Mouse (Mus musculus) small intestine, adult 2 months (tissue): Measurements from ENCODE around the gene Nfia. TPM values are rescaled to one million over a fixed set of nuclear protein-coding genes. Genes with fewer than 3 reads are reported as not detected.

Experiments used
- H3K27ac ChIP-seq: fragments of 200-500 bp; 2 replicates; pipeline ENCODE4 v1.5.1; 2012; ENCODE audit warnings: low read depth, low read length, control low read depth, inconsistent platforms; ENCODE audit not compliant: insufficient read depth
- H3K27me3 ChIP-seq: fragments of 200-500 bp; 2 replicates; pipeline ENCODE4 v1.6.1; 2012; ENCODE audit warnings: mild to moderate bottlenecking, moderate library complexity, low read length, inconsistent platforms; ENCODE audit not compliant: control insufficient read depth, insufficient read depth
- H3K36me3 ChIP-seq: fragments of 200-500 bp; 2 replicates; pipeline ENCODE4 v1.6.1; 2012; ENCODE audit warnings: mild to moderate bottlenecking, low read length, control low read depth, inconsistent platforms; ENCODE audit not compliant: control insufficient read depth, insufficient read depth
- H3K4me1 ChIP-seq: fragments of 200-500 bp; 2 replicates; pipeline ENCODE4 v1.6.1; 2012; ENCODE audit warnings: low read length, inconsistent platforms, mixed read lengths; ENCODE audit not compliant: control insufficient read depth, insufficient read depth, insufficient read length
- H3K4me3 ChIP-seq: fragments of 200-500 bp; 2 replicates; pipeline ENCODE4 v1.5.1; 2012; ENCODE audit warnings: low read depth, mild to moderate bottlenecking, control low read depth, inconsistent platforms, low read length, moderate library complexity
- CTCF ChIP-seq: fragments of 200-500 bp; IDR thresholded peaks from 2 replicates; pipeline ENCODE4 v1.5.1; 2012; ENCODE audit warnings: low read depth, mild to moderate bottlenecking, control low read depth, inconsistent platforms, low read length, moderate library complexity, mixed read lengths; ENCODE audit not compliant: insufficient replicate concordance, insufficient read length; ENCODE audit errors: extremely low read depth
- POLR2A ChIP-seq: fragments of 200-500 bp; IDR thresholded peaks from 2 replicates; pipeline ENCODE4 v1.6.1; 2012; ENCODE audit warnings: low read depth, mild to moderate bottlenecking, control low read depth, inconsistent platforms, low read length, moderate library complexity
- WGBS: fragments of 180-500 bp; shearing (Covaris S2); methylation state at CpG from one replicate; pipeline ENCODE4 v1.1.7; 2018; 5-methylcytosine and 5-hydroxymethylcytosine counted together
- polyA plus RNA-seq: library from polyadenylated mRNA; depleted of rRNA; stranded (reverse); fragments of >200 nt; gene quantifications from 2 replicates; pipeline ENCODE4 v1.2.3, GENCODE M21; 2012

Gene Nfia
- polyA plus RNA-seq, 1 experiment, result 16.5 TPM

DNA sequence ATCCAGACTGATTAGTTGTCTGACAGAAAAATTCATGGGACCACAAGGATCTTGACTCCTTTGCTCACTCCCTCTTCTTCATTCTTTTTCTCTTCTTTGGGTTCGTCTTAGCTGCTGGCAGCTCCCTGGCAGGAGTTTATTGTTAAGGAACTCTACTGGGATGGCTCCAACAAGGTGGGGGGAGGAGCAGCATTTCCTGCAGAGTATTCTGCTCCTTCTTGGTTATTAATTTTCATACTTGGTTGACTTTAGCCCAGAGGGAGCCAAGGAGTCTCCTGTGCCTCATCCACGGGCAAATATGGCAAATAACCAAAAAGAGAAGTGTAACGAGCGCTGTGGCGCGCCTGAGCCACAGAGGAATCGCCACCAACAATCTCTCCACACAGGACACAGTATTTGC is 190.3 kb downstream of the Nfia start:
- Histone ChIP-seq H3K36me3 (no peaks in the 10 kb centered on the region), H3K4me3 (no peak overlapping the region), H3K27ac (no peak overlapping the region), H3K27me3 (no peaks in the 10 kb centered on the region), H3K4me1 (no peaks in the 10 kb centered on the region)
- 84% methylated on average over 7 of the region's 7 CpGs for WGBS
- TF ChIP-seq POLR2A (no peak), CTCF (no peak)

GRCm38 (mm10) chr4:97963951-97964350 is 191.4 kb downstream of the Nfia start:
- WGBS, result 55% methylated on average over 1 of the region's 1 CpGs
- no peaks in the 10 kb centered on the region for H3K36me3 ChIP-seq
- H3K4me3 ChIP-seq, result no peak overlapping the region
- H3K27me3 ChIP-seq, result no peaks in the 10 kb centered on the region
- H3K4me1 ChIP-seq, result no peaks in the 10 kb centered on the region
- H3K27ac ChIP-seq, result no peak overlapping the region
- TF ChIP-seq CTCF (no peak), POLR2A (no peak)

DNA sequence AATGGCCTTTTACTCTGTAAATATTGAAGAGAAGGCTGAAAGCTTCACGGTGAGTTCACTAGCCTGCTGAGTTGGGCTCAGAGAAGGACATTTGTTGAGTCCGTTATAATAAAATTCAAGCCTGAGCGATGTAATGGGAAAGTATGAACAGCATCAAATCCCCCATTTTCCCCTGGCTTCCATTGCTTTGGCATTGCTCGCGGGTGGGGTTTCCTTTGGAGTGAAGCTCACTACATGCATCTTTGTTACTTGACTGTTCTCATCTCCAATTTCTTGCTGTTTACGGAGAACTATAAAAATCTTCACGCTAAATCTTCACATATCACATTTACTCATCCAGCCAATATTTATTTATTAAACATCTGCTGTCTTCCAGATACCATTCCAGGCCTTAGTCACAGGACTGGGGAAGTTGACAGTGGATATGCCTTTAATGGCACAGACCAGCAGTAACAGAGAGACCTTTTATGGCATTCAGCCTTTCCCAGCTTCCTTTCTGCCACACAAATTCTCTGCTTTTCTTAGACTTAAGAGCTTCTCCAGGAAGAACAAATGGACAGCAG is 196.3 kb downstream of the Nfia start:
- Histone ChIP-seq H3K4me3 (no peak overlapping the region), H3K36me3 (no peaks in the 10 kb centered on the region), H3K4me1 (no peaks in the 10 kb centered on the region), H3K27me3 (no peaks in the 10 kb centered on the region), H3K27ac (no peak overlapping the region)
- TF ChIP-seq POLR2A, result no peak
- TF ChIP-seq CTCF, result no peak
- WGBS, result 79% methylated on average over 7 of the region's 7 CpGs

DNA sequence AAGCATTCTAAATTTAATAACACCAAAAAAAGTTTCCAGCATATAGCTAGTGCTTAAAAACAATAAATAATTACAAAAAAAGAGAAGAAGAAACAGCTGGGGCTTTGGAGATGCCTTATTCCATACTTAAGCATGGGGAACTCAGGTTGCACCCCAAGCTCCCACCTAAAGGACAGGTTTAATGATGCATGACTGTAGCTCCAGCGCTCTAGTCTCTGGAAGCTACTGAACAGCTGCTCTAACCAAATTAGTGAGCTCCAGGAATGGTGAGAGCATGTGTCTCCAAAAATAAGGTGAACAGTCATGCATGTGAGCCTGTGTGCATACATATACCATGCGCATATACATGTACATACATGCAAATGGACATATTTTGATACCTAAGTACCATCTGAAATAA is 200.5 kb downstream of the Nfia start:
- H3K27me3 ChIP-seq, result no peaks in the 10 kb centered on the region
- H3K27ac ChIP-seq, result no peak overlapping the region
- WGBS, result 97% methylated on average over 2 of the region's 2 CpGs
- H3K4me3 ChIP-seq, result no peak overlapping the region
- H3K4me1 ChIP-seq, result no peaks in the 10 kb centered on the region
- TF ChIP-seq CTCF (no peak), POLR2A (no peak)
- no peaks in the 10 kb centered on the region for H3K36me3 ChIP-seq

DNA sequence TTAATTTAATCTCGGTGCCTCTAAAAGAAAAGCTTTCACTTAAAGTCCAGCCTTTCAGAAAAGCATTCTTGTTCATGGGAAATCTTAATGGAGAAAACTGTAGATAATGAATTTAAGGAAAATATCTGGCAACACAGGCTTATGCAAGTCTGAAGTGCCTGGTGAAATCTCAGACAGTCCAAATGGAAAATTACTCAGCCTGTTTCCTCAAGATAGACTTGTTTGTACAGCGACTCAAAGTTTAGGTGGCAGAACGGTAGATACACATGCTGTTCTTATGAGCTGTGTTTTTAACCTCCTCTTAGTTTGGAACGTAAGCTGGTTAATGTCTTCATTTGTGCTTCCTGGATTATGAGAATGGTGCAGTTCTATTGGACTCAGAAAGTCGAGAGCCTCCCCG is 201.5 kb downstream of the Nfia start:
- H3K4me3 ChIP-seq, result no peak overlapping the region
- no peaks in the 10 kb centered on the region for H3K4me1 ChIP-seq
- TF ChIP-seq POLR2A (no peak), CTCF (no peak)
- H3K27me3 ChIP-seq, result no peaks in the 10 kb centered on the region
- 57% methylated on average over 6 of the region's 6 CpGs for WGBS
- no peaks in the 10 kb centered on the region for H3K36me3 ChIP-seq
- no peak overlapping the region for H3K27ac ChIP-seq

DNA sequence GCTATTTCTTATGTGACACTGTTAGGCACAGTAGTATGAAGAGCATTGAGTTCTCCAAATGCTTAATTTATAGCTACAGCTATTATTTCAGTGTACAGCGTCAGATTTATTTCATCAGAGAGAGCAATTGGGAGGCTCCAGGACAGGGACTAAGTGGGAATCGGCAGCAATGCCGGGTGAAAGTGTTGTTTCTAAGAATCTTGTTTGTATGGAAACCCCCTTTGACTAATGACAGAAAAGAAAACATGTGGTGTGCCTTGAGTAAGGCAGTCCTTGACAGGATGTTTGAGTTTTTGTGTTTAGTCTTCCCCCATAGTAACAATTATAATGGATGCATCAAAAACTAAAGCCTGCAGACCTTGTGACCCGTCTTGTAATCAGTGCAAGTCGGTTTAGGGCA is 204.4 kb downstream of the Nfia start:
- 61% methylated on average over 5 of the region's 5 CpGs for WGBS
- no peak for TF ChIP-seq POLR2A
- TF ChIP-seq CTCF, result no peak
- Histone ChIP-seq H3K27ac (no peak overlapping the region), H3K36me3 (no peaks in the 10 kb centered on the region), H3K4me3 (no peak overlapping the region), H3K27me3 (no peaks in the 10 kb centered on the region), H3K4me1 (no peaks in the 10 kb centered on the region)

DNA sequence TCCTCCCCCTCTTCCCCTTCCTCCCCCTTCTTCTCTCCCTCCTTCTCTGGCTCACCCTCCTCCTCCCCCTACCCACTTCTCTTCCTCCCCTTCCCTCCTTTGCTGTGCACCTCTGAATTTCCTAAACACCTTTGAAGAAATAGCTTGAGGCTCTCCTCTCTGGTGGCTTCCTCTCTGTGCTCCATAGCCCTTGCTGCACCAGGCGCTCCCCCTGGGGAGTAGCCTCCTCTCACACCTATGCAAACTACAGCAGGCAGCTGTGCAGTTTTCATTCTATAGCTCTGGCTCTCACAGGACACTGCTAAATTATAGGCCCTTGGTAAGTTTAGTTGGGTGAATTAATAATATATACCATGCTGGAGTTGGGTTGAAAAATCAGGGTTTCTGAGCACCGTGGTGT is 211.8 kb downstream of the Nfia start:
- Histone ChIP-seq H3K36me3 (no peaks in the 10 kb centered on the region), H3K27ac (no peak overlapping the region), H3K4me1 (no peaks in the 10 kb centered on the region; the same call in 1 of the 2 replicates), H3K27me3 (no peaks in the 10 kb centered on the region), H3K4me3 (no peak overlapping the region)
- no peak for TF ChIP-seq POLR2A
- TF ChIP-seq CTCF, result no peak
- WGBS, result 89% methylated on average over 2 of the region's 2 CpGs
